Mouse (Mus musculus) C2C12 (cell line): ENCODE data around the gene Sirt2. TPM values are rescaled to one million over a fixed set of nuclear protein-coding genes. Genes with fewer than 3 reads are reported as not detected.

Experiments
- H3K27me3 ChIP-seq: one replicate; pipeline ENCODE4 v1.6.1; 2011; ENCODE audit not compliant: control insufficient read depth, insufficient read depth, insufficient read length
- H3K36me3 ChIP-seq: one replicate; pipeline ENCODE4 v1.6.1; 2011; ENCODE audit not compliant: control insufficient read depth, insufficient read depth
- H3K4me3 ChIP-seq: one replicate; pipeline ENCODE4 v1.5.1; 2011; ENCODE audit warnings: mild to moderate bottlenecking, control low read depth; ENCODE audit not compliant: poor library complexity, insufficient read depth, severe bottlenecking
- H3K79me2 ChIP-seq: one replicate; pipeline ENCODE4 v1.6.1; 2011; ENCODE audit not compliant: control insufficient read depth, insufficient read depth
- H3K79me3 ChIP-seq: one replicate; pipeline ENCODE4 v1.6.1; 2011; ENCODE audit warnings: low read depth, control low read depth
- H3ac ChIP-seq: one replicate; pipeline ENCODE3; 2011; ENCODE audit warnings: low read depth; ENCODE audit not compliant: control insufficient read depth, insufficient read length
- CEBPB ChIP-seq: IDR thresholded peaks from one replicate; pipeline ENCODE4 v1.6.1; 2011; ENCODE audit warnings: low read depth, mild to moderate bottlenecking, control low read depth, moderate library complexity
- CTCF ChIP-seq: IDR thresholded peaks from one replicate; pipeline ENCODE4 v1.5.1; 2011; ENCODE audit not compliant: control insufficient read depth, insufficient read depth, insufficient read length
- FOSL1 ChIP-seq: IDR thresholded peaks from one replicate; pipeline ENCODE4 v1.8.0; 2011; ENCODE audit warnings: mild to moderate bottlenecking, low read length; ENCODE audit not compliant: poor library complexity, insufficient read depth, severe bottlenecking
- MAX ChIP-seq: IDR thresholded peaks from one replicate; pipeline ENCODE4 v1.6.1; 2011; ENCODE audit warnings: mild to moderate bottlenecking, control low read depth
- MYOD1 ChIP-seq: IDR thresholded peaks from one replicate; pipeline ENCODE4 v1.6.1; 2011; ENCODE audit warnings: low read depth; ENCODE audit not compliant: control insufficient read depth, insufficient read length
- MYOG ChIP-seq: IDR thresholded peaks from one replicate; pipeline ENCODE4 v1.6.1; 2011; ENCODE audit not compliant: control insufficient read depth, insufficient read length; ENCODE audit errors: extremely low read depth
- USF1 ChIP-seq: IDR thresholded peaks from one replicate; pipeline ENCODE4 v1.6.1; 2011; ENCODE audit warnings: low read depth, mild to moderate bottlenecking, control low read depth, moderate library complexity
- polyA plus RNA-seq: library from polyadenylated mRNA; unstranded; fragments of >200 nt; fragmentation: generic; extraction: Trizol; gene quantifications from one replicate; pipeline ENCODE4 v1.2.1, GENCODE M21; 2012; ENCODE audit warnings: missing spikeins

Gene Sirt2
- polyA plus RNA-seq, 1 experiment, result 48.9 TPM

DNA sequence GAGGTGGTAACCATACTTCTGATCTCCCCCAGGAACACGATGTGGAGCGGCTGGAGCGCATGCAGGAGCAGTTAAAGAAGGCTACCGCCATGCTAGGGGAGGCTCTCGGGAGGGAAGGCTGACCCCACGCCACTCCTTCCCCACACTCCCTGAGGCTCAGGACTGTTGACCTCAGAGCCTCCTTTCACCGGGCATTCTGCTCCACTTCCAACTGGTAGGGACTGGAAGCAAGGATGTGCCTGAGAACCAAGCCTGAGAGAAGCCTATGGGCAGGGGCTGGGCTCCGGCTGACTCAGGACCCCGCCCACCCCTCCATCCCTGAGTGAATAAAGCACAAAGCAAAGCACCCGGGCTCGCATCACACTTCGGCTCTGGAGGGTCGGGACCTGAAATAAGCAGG lies 7.9 kb upstream of the Sirt2 start:
- H3ac ChIP-seq, result no peak overlapping the region
- H3K79me2 ChIP-seq, result no peaks in the 10 kb centered on the region
- no peaks in the 10 kb centered on the region for H3K27me3 ChIP-seq
- H3K79me3 ChIP-seq, result no peaks in the 10 kb centered on the region
- no peak for TF ChIP-seq USF1
- no peak overlapping the region for H3K4me3 ChIP-seq
- H3K36me3 ChIP-seq, result no peaks in the 10 kb centered on the region

DNA sequence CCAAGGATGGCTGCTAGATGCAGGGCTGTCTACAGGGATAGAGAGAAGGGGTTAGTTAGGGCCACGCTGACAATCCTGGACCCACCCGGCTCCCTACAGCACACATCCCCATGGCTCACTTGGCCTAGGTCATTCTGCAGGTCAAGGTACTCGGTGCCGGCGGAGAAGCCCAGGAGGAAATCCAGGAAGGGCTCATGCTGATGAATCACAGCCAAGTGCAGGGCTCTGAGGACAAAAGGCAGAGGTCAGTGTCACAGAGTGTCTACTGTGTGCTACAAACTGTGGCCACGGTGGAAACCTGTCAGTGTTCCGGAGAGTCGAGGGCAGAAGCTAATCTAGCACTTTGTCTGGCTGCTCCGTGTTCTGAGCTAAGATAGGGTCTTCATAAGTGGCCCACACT lies 4.6 kb upstream of the Sirt2 start:
- no peaks in the 10 kb centered on the region for H3K27me3 ChIP-seq
- no peak overlapping the region for H3ac ChIP-seq
- no peak overlapping the region for H3K4me3 ChIP-seq
- peaks cover 20% of the 10 kb centered on the region for H3K79me2 ChIP-seq
- H3K36me3 ChIP-seq, result no peaks in the 10 kb centered on the region
- TF ChIP-seq CEBPB, result no peak
- no peak for TF ChIP-seq FOSL1
- no peak for TF ChIP-seq USF1
- TF ChIP-seq CTCF, result no peak
- no peak for TF ChIP-seq MAX
- no peak for TF ChIP-seq MYOD1
- no peak for TF ChIP-seq MYOG
- peaks cover 4% of the 10 kb centered on the region for H3K79me3 ChIP-seq

GRCm38 (mm10) chr7:28765211-28765610 lies 1.3 kb upstream of the Sirt2 start:
- H3K36me3 ChIP-seq, result no peaks in the 10 kb centered on the region
- peaks cover 4% of the 10 kb centered on the region for H3K79me3 ChIP-seq
- H3ac ChIP-seq, result no peak overlapping the region
- peaks cover 34% of the 10 kb centered on the region for H3K79me2 ChIP-seq
- H3K4me3 ChIP-seq, result no peak overlapping the region
- no peak for TF ChIP-seq MYOG
- H3K27me3 ChIP-seq, result no peaks in the 10 kb centered on the region

GRCm38 (mm10) chr7:28766910-28767309 lies 375 bp downstream of the Sirt2 start:
- H3K27me3 ChIP-seq, result no peaks in the 10 kb centered on the region
- peak overlapping the region; percentile 63 for H3ac ChIP-seq
- H3K79me3 ChIP-seq, result peaks cover 4% of the 10 kb centered on the region
- no peak for TF ChIP-seq CTCF
- no peak for TF ChIP-seq FOSL1
- TF ChIP-seq MAX, result no peak
- TF ChIP-seq MYOD1, result no peak
- no peak for TF ChIP-seq MYOG
- TF ChIP-seq CEBPB, result no peak
- no peak for TF ChIP-seq USF1
- H3K36me3 ChIP-seq, result no peaks in the 10 kb centered on the region
- peaks cover 34% of the 10 kb centered on the region for H3K79me2 ChIP-seq
- H3K4me3 ChIP-seq, result peak overlapping the region; percentile 40

- Histone ChIP-seq H3K79me2 (peaks cover 34% of the 10 kb centered on the region), H3ac (peak within 1 kb of the TSS; percentile 63), H3K27me3 (no peaks in the 10 kb centered on the region), H3K79me3 (peaks cover 4% of the 10 kb centered on the region), H3K4me3 (peak within 1 kb of the TSS; percentile 66), H3K36me3 (no peaks in the 10 kb centered on the region)
- TF ChIP-seq CTCF, result no peak
- no peak for TF ChIP-seq USF1
- no peak for TF ChIP-seq MYOD1
- TF ChIP-seq FOSL1, result no peak
- TF ChIP-seq MYOG, result no peak
- TF ChIP-seq CEBPB, result no peak
- TF ChIP-seq MAX, result no peak
Observed at GRCm38 (mm10) chr7:28767462-28767965, 979 bp downstream of the Sirt2 start, which contains the start of gene Nfkbib. TSS of gene Nfkbib (minus strand) at chr7:28767512.

DNA sequence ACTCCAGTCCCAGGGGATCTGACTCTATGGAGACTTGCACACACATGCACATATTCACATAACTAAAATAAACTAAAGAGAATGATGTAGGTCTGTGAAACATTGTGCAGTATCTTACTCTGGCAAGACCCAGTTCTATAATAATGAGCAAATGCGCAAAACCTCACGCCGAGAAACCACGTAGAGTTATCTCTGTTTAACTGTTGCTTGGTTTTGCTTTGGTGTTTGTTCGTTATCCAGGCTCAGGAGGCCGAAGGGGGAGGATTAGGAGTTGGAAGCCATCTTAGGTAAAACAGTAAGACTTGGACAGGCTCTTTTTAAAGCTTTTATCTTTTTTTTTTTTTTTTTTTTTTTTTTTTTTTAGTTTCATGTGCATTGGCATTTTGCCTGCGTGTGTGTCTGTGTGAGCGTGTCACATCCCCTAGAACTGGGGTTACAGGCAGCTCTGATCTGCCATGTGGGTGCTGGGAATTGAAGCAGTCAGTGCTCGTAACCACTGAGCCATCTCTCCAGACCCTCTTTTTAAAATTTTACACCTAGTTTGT lies 3.0 kb downstream of the Sirt2 start:
- H3K36me3 ChIP-seq, result no peaks in the 10 kb centered on the region
- peaks cover 32% of the 10 kb centered on the region for H3K79me2 ChIP-seq
- H3K27me3 ChIP-seq, result no peaks in the 10 kb centered on the region
- peaks cover 4% of the 10 kb centered on the region for H3K79me3 ChIP-seq
- H3ac ChIP-seq, result no peak overlapping the region
- no peak overlapping the region for H3K4me3 ChIP-seq
- no peak for TF ChIP-seq CTCF
- TF ChIP-seq MYOD1, result no peak
- TF ChIP-seq FOSL1, result no peak
- no peak for TF ChIP-seq CEBPB
- no peak for TF ChIP-seq MAX
- TF ChIP-seq USF1, result no peak
- no peak for TF ChIP-seq MYOG
